Mouse (Mus musculus): ENCODE results near the gene Tbx3. TPM values are rescaled to one million over a fixed set of nuclear protein-coding genes. Genes with fewer than 3 reads are reported as not detected.

Tbx3 gene
- polyA plus RNA-seq, 2 experiments, result 1.4 to 2.4 TPM

GRCm38 (mm10) chr5:119687856-119688206 lies 17.4 kb downstream of the Tbx3 start:
- Histone ChIP-seq H3K27me3 (ENCODE audit: control insufficient read depth, insufficient read depth, low read length) (peaks cover 53% of the 10 kb centered on the region), H3K4me2 (ENCODE audit: low read depth) (no peak overlapping the region), H3K4me3 (ENCODE audit: insufficient read depth in 1 of 2, low read depth in 2 of 2, low read length in 2 of 2) (no peak overlapping the region), H3K9ac (replicated peaks) (no peak overlapping the region), H3K4me1 (replicated peaks; ENCODE audit: control insufficient read depth in 2 of 2, insufficient read depth in 2 of 2, low read length in 1 of 2) (no peaks in the 10 kb centered on the region), H3K9me3 (ENCODE audit: control insufficient read depth, low read length) (no peaks in the 10 kb centered on the region), H3K36me3 (replicated peaks; ENCODE audit: control insufficient read depth, insufficient read depth, low read depth) (no peaks in the 10 kb centered on the region), H3K27ac (no peak overlapping the region)
- DNase-seq (ENCODE audit: low read depth in 3 of 3, low spot score in 3 of 3) (no peak), ATAC-seq (ENCODE audit: insufficient read depth) (no peak)
- no peak for TF ChIP-seq EP300 (IDR thresholded peaks at IDR 0.05; ENCODE audit: low read depth)
- TF ChIP-seq CTCF (IDR thresholded peaks at IDR 0.05; ENCODE audit: low read depth), result no peak
- WGBS (ENCODE audit: insufficient replicate concordance), result 17% methylated on average over 22 of the region's 22 CpGs

GRCm38 (mm10) chr5:119688306-119688705 lies 17.8 kb downstream of the Tbx3 start:
- H3K9me3 ChIP-seq (ENCODE audit: control insufficient read depth, low read length), result no peaks in the 10 kb centered on the region
- no peaks in the 10 kb centered on the region for H3K4me1 ChIP-seq (replicated peaks; ENCODE audit: control insufficient read depth in 2 of 2, insufficient read depth in 2 of 2, low read length in 1 of 2)
- no peak overlapping the region for H3K27ac ChIP-seq
- ATAC-seq (ENCODE audit: insufficient read depth), result no peak
- no peak for DNase-seq (ENCODE audit: low read depth in 3 of 3, low spot score in 3 of 3)
- no peak overlapping the region for H3K4me3 ChIP-seq (ENCODE audit: insufficient read depth in 1 of 2, low read depth in 2 of 2, low read length in 2 of 2)
- WGBS (ENCODE audit: insufficient replicate concordance), result 9% methylated on average over 3 of the region's 3 CpGs
- no peak overlapping the region for H3K9ac ChIP-seq (replicated peaks)
- no peak overlapping the region for H3K4me2 ChIP-seq (ENCODE audit: low read depth)
- peaks cover 48% of the 10 kb centered on the region for H3K27me3 ChIP-seq (ENCODE audit: control insufficient read depth, insufficient read depth, low read length)
- H3K36me3 ChIP-seq (replicated peaks; ENCODE audit: control insufficient read depth, insufficient read depth, low read depth), result no peaks in the 10 kb centered on the region
- no peak for TF ChIP-seq EP300 (IDR thresholded peaks at IDR 0.05; ENCODE audit: low read depth)
- no peak for TF ChIP-seq CTCF (IDR thresholded peaks at IDR 0.05; ENCODE audit: low read depth)

GRCm38 (mm10) chr5:119688914-119689420 lies 18.5 kb downstream of the Tbx3 start:
- no peak for DNase-seq (ENCODE audit: low read depth in 3 of 3, low spot score in 3 of 3)
- TF ChIP-seq CTCF (IDR thresholded peaks at IDR 0.05; ENCODE audit: low read depth) (no peak), EP300 (IDR thresholded peaks at IDR 0.05; ENCODE audit: low read depth) (no peak)
- H3K4me2 ChIP-seq (ENCODE audit: low read depth), result no peak overlapping the region
- H3K9me3 ChIP-seq (ENCODE audit: control insufficient read depth, low read length), result no peaks in the 10 kb centered on the region
- ATAC-seq (ENCODE audit: insufficient read depth), result no peak
- no peak overlapping the region for H3K9ac ChIP-seq (replicated peaks)
- no peak overlapping the region for H3K27ac ChIP-seq
- H3K36me3 ChIP-seq (replicated peaks; ENCODE audit: control insufficient read depth, insufficient read depth, low read depth), result no peaks in the 10 kb centered on the region
- WGBS (ENCODE audit: insufficient replicate concordance), result 25% methylated on average over 8 of the region's 8 CpGs
- H3K4me1 ChIP-seq (replicated peaks; ENCODE audit: control insufficient read depth in 2 of 2, insufficient read depth in 2 of 2, low read length in 1 of 2), result no peaks in the 10 kb centered on the region
- H3K27me3 ChIP-seq (ENCODE audit: control insufficient read depth, insufficient read depth, low read length), result peaks cover 45% of the 10 kb centered on the region
- H3K4me3 ChIP-seq (ENCODE audit: insufficient read depth in 1 of 2, low read depth in 2 of 2, low read length in 2 of 2), result no peak overlapping the region

GRCm38 (mm10) chr5:119689501-119689900 lies 19.0 kb downstream of the Tbx3 start:
- H3K36me3 ChIP-seq (replicated peaks; ENCODE audit: control insufficient read depth, insufficient read depth, low read depth), result no peaks in the 10 kb centered on the region
- 34% methylated on average over 3 of the region's 3 CpGs for WGBS (ENCODE audit: insufficient replicate concordance)
- H3K4me2 ChIP-seq (ENCODE audit: low read depth), result no peak overlapping the region
- no peak overlapping the region for H3K27ac ChIP-seq
- no peak overlapping the region for H3K9ac ChIP-seq (replicated peaks)
- ATAC-seq (ENCODE audit: insufficient read depth) (no peak), DNase-seq (ENCODE audit: low read depth in 3 of 3, low spot score in 3 of 3) (no peak)
- no peaks in the 10 kb centered on the region for H3K9me3 ChIP-seq (ENCODE audit: control insufficient read depth, low read length)
- H3K27me3 ChIP-seq (ENCODE audit: control insufficient read depth, insufficient read depth, low read length), result peaks cover 41% of the 10 kb centered on the region
- TF ChIP-seq EP300 (IDR thresholded peaks at IDR 0.05; ENCODE audit: low read depth) (no peak), CTCF (IDR thresholded peaks at IDR 0.05; ENCODE audit: low read depth) (no peak)
- H3K4me3 ChIP-seq (ENCODE audit: insufficient read depth in 1 of 2, low read depth in 2 of 2, low read length in 2 of 2), result no peak overlapping the region
- H3K4me1 ChIP-seq (replicated peaks; ENCODE audit: control insufficient read depth in 2 of 2, insufficient read depth in 2 of 2, low read length in 1 of 2), result no peaks in the 10 kb centered on the region

GRCm38 (mm10) chr5:119691075-119691474 lies 20.6 kb downstream of the Tbx3 start:
- H3K36me3 ChIP-seq (replicated peaks; ENCODE audit: control insufficient read depth, insufficient read depth, low read depth), result no peaks in the 10 kb centered on the region
- peak; percentile 81 for TF ChIP-seq CTCF (IDR thresholded peaks at IDR 0.05; ENCODE audit: low read depth)
- TF ChIP-seq EP300 (IDR thresholded peaks at IDR 0.05; ENCODE audit: low read depth), result no peak
- H3K4me3 ChIP-seq (ENCODE audit: insufficient read depth in 1 of 2, low read depth in 2 of 2, low read length in 2 of 2), result no peak overlapping the region
- 1% methylated on average over 13 of the region's 13 CpGs for WGBS (ENCODE audit: insufficient replicate concordance)
- ATAC-seq (ENCODE audit: insufficient read depth), result no peak
- no peak overlapping the region for H3K27ac ChIP-seq
- H3K9ac ChIP-seq (replicated peaks), result no peak overlapping the region
- H3K4me2 ChIP-seq (ENCODE audit: low read depth), result no peak overlapping the region
- DNase-seq (ENCODE audit: low read depth in 3 of 3, low spot score in 3 of 3), result no peak
- H3K27me3 ChIP-seq (ENCODE audit: control insufficient read depth, insufficient read depth, low read length), result peaks cover 26% of the 10 kb centered on the region
- H3K4me1 ChIP-seq (replicated peaks; ENCODE audit: control insufficient read depth in 2 of 2, insufficient read depth in 2 of 2, low read length in 1 of 2), result no peaks in the 10 kb centered on the region
- no peaks in the 10 kb centered on the region for H3K9me3 ChIP-seq (ENCODE audit: control insufficient read depth, low read length)

Measured in liver, embryonic 14.5 days (tissue).